Mouse (Mus musculus): ENCODE measurements around the gene Slc9a3r2.
"Not testable (repeated sequence)": the region's sequence is repeated elsewhere in the genome, so short reads cannot be mapped to it uniquely, and the experiment has no call there.

Slc9a3r2 gene

DNA sequence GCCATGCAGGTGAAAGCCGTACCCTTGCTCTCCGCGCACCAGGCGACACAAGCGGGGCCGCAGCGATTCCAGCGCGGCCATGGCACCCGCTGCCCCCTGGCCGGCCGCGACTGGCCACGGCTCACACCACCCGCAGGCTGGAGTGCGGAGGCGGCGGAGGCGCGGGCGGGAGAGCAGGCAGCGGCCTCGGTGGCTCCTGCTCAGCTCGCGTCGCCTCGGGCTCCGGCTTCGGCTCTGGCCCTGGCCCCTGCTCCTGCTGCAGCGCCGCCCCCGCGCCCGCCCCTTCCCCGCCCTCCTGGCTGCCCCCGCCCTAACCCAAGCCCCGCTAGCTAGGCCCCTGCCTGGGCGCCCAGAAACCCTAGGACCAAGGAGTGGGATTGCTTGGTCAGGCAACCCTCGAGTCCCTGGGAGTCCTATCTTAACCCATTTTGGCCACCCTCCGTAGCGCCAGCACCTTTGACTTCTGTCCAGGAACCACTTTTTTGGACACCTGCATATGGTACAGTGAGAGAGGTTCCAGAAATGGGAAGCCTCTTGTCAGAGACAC is at the start of gene Slc9a3r2:
Gene Slc9a3r2 (minus strand): TSS at position 258 of the 547 bp plus-strand sequence.
- no peak for DNase-seq

DNA sequence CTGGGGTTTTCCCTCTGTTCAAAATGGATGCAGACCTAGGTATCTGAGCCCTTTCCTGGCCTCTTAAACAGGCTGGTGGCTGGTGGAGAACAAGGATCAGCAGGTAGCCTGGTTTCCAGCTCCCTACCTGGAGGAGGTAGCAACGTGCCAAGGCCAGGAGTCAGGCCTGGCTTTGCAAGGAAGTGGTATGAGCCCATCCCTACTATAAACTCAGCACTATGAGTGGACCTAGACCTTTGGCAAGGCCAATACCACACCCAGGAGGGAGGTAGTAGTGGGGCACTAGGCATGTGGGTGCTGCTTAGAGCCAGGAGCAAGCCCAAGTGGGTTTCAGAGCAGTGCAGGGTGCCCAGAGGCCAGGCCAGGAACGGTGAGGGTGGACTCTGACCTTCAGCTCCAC is 49.3 kb upstream of the Slc9a3r2 start:
- no peak for DNase-seq

- DNase-seq = no peak
Observed at GRCm38 (mm10) chr17:24698715-24699114, 48.6 kb upstream of the Slc9a3r2 start.

GRCm38 (mm10) chr17:24697985-24698384 is 47.9 kb upstream of the Slc9a3r2 start:
- no peak for DNase-seq

DNA sequence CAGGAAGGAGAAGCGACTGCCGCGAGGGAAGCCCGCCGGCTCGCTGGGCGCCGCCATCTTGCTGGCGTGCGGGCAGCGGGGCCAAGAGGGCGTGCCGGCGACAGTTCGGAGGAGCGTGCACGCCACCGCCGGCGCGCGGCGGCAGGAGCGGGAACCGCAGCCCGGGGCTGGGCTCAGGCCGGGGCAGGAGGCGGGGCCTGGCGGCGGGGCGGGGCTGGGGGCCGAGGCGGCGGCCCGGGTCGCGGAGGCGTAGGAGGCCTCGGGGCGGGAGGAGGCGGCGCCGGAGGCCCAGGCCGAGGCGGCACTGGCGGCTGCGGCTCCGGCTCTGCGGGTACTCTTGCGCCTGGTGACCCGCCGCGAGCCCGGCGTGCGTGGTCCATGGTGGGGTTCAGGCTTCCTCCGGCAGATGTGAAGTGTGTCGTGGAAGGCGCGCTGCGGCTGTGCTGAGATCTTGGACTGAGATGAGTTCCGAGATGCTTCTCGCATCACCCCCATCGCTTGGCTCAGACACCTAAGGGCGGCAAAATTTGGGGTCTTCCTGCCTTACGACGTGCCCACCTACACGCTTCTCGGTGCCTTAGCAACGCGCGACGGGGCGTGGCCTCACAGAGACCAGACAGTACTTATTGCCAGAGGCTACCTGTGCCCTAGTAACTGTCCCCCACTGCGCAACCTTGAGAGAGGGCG is 46.0 kb upstream of the Slc9a3r2 start, which contains the start of the genes Gfer and Noxo1:
Gene Gfer (minus strand): TSS at position 146 of the 687 bp plus-strand sequence.
Gene Noxo1 (plus strand): TSS at position 224 of the 687 bp plus-strand sequence.
- peak; percentile 82 for DNase-seq

DNA sequence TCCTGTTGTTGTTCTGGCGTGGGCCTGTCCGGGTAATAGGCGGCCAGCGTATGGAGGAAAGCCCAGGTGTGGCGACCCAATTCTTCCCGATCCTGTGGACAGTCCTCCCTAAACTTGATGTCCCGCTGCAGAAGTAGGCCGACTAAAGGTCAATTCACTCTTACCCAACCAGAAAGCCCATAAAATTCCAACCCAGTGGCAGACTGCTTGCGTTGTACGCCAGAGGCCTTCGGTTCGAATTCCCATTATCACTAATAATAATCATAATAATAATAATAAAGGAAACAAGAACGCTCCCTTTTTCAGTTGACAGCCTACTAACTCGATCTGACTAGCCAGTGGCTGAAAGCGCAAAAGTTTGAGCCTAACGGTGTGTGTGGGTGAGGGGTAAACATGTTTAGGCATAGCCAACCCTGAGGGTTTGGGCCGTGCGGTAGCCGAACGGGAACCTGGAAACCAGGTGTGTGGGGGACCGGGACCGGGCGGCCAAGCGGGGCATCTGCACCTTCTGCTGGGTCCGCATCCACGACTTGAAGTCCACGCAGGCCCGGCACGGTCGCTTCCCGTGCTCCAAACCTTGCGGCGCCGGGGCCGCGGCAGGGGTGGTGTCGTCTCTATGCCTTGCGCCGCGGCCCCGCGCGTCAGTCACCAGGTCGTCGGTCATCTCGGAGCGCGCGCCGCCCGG is 45.3 kb upstream of the Slc9a3r2 start:
- no peak for DNase-seq

DNA sequence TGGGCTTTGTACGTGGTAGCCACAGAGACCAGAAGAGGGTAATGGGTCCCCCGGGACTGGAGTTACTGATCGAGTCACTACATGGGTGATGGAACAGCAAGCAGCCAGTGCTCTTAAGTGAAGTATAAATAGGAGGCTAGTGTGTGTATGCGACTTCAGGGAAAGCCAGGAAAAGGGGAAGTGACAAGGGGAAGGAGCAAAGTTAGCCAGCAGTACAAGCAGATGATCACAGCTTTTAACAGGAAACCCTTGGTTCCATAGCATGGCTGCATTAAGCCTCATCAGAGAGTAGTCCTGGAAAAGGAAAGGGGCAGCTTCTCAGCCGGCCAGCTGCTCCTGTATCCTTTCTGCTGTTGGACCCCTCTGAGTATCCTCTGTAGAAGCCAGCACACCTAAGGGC is 42.3 kb upstream of the Slc9a3r2 start:
- no peak for DNase-seq

- DNase-seq = no peak
Observed at GRCm38 (mm10) chr17:24689251-24690081, 39.3 kb upstream of the Slc9a3r2 start, which contains the start of gene Syngr3. TSS of gene Syngr3 (minus strand) at chr17:24689955.

GRCm38 (mm10) chr17:24687599-24687998 is 37.5 kb upstream of the Slc9a3r2 start:
- no peak for DNase-seq

GRCm38 (mm10) chr17:24687146-24687595 is 37.0 kb upstream of the Slc9a3r2 start:
- DNase-seq = no peak

DNA sequence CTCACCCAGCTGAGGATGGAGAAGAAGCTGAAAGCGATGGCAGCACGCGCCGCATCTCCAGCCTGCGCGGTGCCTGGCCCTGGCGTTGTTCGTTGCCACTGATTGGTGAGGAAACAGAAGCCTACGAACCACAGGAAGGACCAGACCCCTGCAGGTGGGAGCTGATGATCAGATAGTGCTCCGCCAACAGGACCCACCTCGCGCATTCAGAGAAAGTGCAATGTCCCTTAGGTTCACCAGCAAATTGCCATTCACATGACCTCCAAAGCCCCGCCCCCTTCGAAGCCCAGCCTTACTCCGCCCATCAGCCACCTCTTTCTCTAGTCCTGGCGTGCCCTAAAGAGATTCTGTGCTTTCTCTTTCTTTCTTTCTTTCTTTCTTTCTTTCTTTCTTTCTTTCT is 36.4 kb upstream of the Slc9a3r2 start:
- peak; percentile 49 for DNase-seq

- no peak for DNase-seq
Observed at GRCm38 (mm10) chr17:24677500-24678080, 27.5 kb upstream of the Slc9a3r2 start.

DNA sequence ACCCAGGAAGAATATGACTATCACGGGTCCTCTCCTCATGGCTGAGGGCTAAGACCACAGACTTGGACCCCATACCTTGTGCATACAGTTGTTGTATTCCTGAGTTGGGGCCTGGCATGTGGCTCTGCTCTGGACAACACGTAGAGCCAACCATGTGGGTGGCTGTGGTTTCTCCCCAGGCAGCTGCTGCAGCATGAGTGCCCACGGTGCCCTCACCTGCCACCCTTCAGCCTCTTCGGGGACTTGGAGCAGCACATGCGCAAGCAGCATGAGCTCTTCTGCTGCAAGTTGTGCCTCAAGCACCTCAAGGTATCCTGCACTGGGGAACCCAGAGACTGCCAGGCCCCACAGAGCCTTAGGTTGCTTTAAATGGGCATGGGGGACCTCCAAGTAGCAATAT is 26.8 kb upstream of the Slc9a3r2 start:
- DNase-seq = no peak

DNA sequence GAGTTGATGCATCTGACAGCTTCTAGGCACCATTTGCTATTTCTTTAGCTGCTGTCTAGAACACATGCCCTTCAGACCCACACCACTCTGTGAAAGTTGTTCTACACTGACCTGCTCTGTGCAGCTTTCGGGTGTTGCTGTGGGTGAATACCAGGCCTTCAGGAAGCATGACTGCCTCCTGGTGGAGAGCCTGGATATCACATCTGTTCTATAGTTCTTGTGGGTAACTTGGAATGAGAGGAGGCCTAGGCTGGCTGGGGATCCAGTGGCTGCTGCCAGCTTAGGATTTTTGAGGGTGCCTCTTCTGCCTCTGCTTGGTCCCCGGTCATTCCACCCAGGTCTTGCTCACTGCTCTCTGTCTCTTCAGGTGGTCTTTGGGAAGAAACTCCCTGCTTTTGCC is 26.1 kb upstream of the Slc9a3r2 start:
- DNase-seq = no peak

- no peak for DNase-seq
Observed at GRCm38 (mm10) chr17:24674277-24674676, 24.1 kb upstream of the Slc9a3r2 start.

DNA sequence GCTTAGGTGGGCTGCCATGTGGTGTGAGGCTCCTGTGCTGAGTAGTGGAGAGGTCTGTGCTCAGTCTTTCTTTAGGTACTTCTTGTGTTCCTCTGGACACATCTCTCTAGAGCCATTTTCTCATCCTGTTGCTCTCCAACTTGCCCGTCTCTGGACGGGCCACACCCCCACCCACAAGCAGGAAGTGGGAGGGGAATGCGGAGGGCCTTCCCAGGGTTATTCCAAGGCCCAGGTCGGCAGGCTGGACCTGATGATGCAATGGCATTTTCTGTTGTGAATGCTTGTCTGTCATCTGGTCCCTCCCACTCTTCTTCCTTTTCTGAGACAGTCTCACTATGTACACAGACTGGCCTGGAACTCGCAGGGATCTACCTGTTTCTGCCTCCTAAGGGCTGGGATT is 22.0 kb upstream of the Slc9a3r2 start:
- DNase-seq = peak; percentile 68

DNA sequence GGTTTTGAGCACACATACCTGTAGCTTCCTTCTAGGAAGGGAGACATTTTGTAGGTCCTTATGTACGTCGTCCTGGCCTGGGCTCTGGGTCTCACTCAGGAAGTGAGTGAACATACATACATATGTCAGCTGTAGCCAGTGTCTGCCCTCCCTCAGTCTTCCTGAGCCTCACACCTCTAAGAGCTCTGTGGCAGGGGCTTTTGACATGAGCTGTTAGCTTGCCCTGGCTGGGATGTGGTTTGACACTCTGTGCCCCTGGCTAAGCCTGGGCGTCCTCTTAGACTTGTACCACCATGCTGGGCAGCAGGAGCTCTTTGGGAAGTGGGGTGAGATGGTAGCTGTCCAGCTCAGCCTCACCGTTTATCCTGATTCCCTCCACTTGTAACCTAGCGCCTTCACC is 21.2 kb upstream of the Slc9a3r2 start:
- no peak for DNase-seq

DNA sequence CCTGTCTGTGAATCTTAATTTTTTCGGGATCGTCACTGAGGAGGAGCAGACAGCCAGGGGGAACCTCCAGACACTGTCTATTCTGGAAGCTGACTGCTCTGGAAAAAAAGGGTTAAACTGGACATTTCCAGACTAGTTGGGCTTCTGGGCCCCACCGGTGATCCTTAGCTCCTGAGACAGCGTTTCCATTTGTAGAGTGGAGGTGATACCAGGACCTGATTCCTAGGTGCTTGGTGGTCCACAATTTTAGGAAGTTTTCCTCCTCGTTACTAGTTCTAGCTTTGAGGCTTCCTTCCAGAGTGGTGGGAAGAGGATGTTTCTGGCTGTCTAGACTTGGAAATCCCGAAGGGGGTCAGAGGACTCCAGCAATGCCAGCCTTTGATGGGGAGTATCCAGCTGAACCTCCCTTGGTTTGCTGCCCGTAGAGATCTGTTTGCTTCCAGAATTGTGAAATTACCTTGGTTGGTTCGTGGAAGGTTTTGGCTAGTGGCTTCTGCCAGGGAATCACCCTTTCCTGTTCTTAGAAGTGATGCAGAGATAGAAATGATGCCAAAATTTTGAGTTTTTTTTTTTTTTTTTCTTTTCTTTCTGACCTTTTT is 20.2 kb upstream of the Slc9a3r2 start:
- DNase-seq = no peak

- DNase-seq = peak; percentile 92
Observed at GRCm38 (mm10) chr17:24669545-24670245, 19.6 kb upstream of the Slc9a3r2 start, which contains the start of gene Zfp598. TSS of gene Zfp598 (plus strand) at chr17:24669687.

GRCm38 (mm10) chr17:24669214-24669544 is 19.1 kb upstream of the Slc9a3r2 start:
- not testable (repeated sequence) for DNase-seq

GRCm38 (mm10) chr17:24667416-24667815 is 17.3 kb upstream of the Slc9a3r2 start:
- DNase-seq = peak; percentile 77

DNA sequence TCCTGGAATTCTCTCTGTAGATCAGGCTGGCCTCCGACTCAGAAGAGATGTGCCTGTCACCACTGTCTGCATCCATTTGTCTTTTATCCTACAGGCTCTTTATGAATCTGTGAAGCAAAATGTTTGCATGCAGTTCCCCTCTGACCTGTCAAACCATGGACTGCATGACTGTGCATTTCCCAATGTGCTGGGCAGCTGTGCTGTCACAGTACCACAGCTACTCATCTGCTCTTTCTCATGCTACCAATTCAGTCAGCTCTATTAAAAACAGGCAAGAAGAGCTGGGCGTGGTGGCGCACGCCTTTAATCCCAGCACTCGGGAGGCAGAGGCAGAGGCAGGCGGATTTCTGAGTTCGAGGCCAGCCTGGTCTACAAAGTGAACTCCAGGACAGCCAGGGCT is 16.9 kb upstream of the Slc9a3r2 start:
- not testable (repeated sequence) for DNase-seq
